Mouse (Mus musculus) heart, adult 9 months (tissue): ENCODE measurements around the gene Gys2.

Source experiments
- DNase-seq, 2 experiments: peaks; one replicate each; pipeline ENCODE4 v3.0.0; 2022; ENCODE audit warnings: low spot score in 2 of 2

Gys2 gene

DNA sequence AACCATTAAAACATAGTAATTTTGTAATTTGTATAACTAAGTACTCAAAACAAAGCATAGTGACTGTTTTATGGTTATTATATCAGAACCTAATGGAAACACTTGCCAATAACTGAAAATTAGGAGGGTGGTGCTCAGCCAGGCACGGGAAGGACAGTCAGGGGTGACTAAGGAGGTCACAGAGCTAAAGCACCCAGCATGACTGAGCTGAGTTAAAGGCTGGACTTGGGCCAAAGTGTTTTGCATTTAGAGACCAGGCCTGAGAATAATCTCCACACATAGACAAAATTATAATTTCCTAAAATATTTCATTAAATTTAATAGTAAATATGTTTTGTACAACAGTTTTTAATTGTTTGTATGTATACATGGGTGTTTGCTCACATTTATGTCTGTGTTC, 95.8 kb downstream of the Gys2 start:
- DNase-seq, result no peak
